In the genomic region with DNA sequence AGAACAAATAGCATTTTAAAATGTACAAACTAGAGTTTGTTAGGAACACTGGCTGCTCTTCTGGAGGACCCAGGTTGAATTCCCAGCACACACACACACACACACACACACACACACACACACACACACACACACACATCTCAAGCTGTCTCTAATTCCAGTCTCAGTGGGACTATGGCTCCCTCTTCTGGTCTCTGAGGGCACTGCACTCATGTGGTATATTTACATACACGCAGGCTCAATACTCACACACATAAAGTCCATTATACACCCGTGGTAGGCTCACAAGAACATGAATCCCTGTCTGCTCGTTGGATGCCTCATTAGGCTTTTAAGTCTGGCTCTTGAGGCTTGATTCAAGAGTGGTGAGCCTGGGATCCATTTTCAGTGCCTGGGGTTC, we compare ENCODE assay signal across 10 mouse cellular contexts. TPM values are rescaled to one million over a fixed set of nuclear protein-coding genes. Genes with fewer than 3 reads are reported as not detected.
DNase-seq lines count a peak whose midpoint lies in the region; ATAC-seq and TF ChIP-seq lines count a peak whose summit lies in the region.
"Had no signal": no experiment of that assay in that cellular context is flagged by ENCODE, and none has a peak within 500 bp of the region (broad histone marks: within the 10 kb centered on the region; RNA-seq: fewer than 3 reads in every experiment).

No protein-coding gene starts in this region.

- H3K36me3 ChIP-seq in kidney, postnatal 0 days (ENCODE audit: insufficient read depth, low read length): no peaks in the 10 kb centered on the region
- no peaks in the 10 kb centered on the region for H3K36me3 ChIP-seq in kidney, embryonic 16.5 days (ENCODE audit: insufficient read depth, low read length)
- no peaks in the 10 kb centered on the region for H3K36me3 ChIP-seq in MEL (ENCODE audit: control insufficient read depth in 1 of 2, insufficient read depth in 2 of 2, low read length in 2 of 2)
- no peaks in the 10 kb centered on the region for H3K36me3 ChIP-seq in embryonic facial prominence, embryonic 10.5 days (replicated peaks)

- TF ChIP-seq RAD21 in MEL (IDR thresholded peaks at IDR 0.05; ENCODE audit: low read depth, low read length): peak; percentile 50

- no peak overlapping the region for H3K4me2 ChIP-seq in kidney, postnatal 0 days (ENCODE audit: low read length)
- no peak overlapping the region for H3K4me2 ChIP-seq in kidney, embryonic 16.5 days (replicated peaks; ENCODE audit: low read depth, low read length)

- H3K27ac ChIP-seq in kidney, postnatal 0 days: no peak overlapping the region
- no peak overlapping the region for H3K27ac ChIP-seq in kidney, embryonic 16.5 days (ENCODE audit: low read length)
- H3K27ac ChIP-seq in MEL (ENCODE audit: control insufficient read depth, low read depth, low read length): no peak overlapping the region
- H3K27ac ChIP-seq in embryonic facial prominence, embryonic 10.5 days (replicated peaks): no peak overlapping the region

- H3K79me2 ChIP-seq in MEL (ENCODE audit: control insufficient read depth, insufficient read depth, low read length, poor library complexity): no peaks in the 10 kb centered on the region

- no peak for ATAC-seq in kidney, postnatal 0 days (replicated peaks; ENCODE audit: low FRiP score, low read depth)
- no peak for ATAC-seq in kidney, embryonic 16.5 days (ENCODE audit: low FRiP score, low TSS enrichment)

- TF ChIP-seq POLR2A in MEL (IDR thresholded peaks at IDR 0.05; ENCODE audit: control insufficient read depth in 1 of 2, insufficient read depth in 1 of 2, low read depth in 1 of 2, low read length in 2 of 2, poor library complexity in 1 of 2): no peak

- peak; percentile 57 for TF ChIP-seq CTCF in kidney, postnatal 0 days (IDR thresholded peaks at IDR 0.05; ENCODE audit: low read depth)
- peak; percentile 30 to 53 (median 42); a peak in 5 of 6 replicates for TF ChIP-seq CTCF in MEL (IDR thresholded peaks at IDR 0.05 in 2 of 3, conservative IDR thresholded peaks at IDR 0.05 in 1 of 3; ENCODE audit: control insufficient read depth in 1 of 3, insufficient read depth in 1 of 3, low read depth in 2 of 3, low read length in 3 of 3, poor library complexity in 1 of 3, severe bottlenecking in 1 of 3)

- H3K9ac ChIP-seq in kidney, postnatal 0 days (ENCODE audit: low read depth, low read length): no peak overlapping the region
- no peak overlapping the region for H3K9ac ChIP-seq in kidney, embryonic 16.5 days (replicated peaks; ENCODE audit: low read length)
- H3K9ac ChIP-seq in MEL (ENCODE audit: control insufficient read depth, low read depth, low read length, poor library complexity, severe bottlenecking): no peak overlapping the region

- H3K4me1 ChIP-seq in kidney, postnatal 0 days (replicated peaks; ENCODE audit: insufficient read depth, low read length): no peaks in the 10 kb centered on the region
- H3K4me1 ChIP-seq in kidney, embryonic 16.5 days (ENCODE audit: insufficient read depth, low read length): 0 out of 2 replicates have a peak, but pooled peaks cover 5% of the 10 kb centered on the region
- H3K4me1 ChIP-seq in MEL (ENCODE audit: control insufficient read depth in 1 of 2, insufficient read depth in 2 of 2, low read length in 2 of 2): no peaks in the 10 kb centered on the region
- no peaks in the 10 kb centered on the region for H3K4me1 ChIP-seq in embryonic facial prominence, embryonic 10.5 days

- 49% methylated on average over 3 of the region's 3 CpGs for WGBS in kidney, postnatal 0 days
- 47% methylated on average over 3 of the region's 3 CpGs for WGBS in kidney, embryonic 16.5 days
- 39% methylated on average over 3 of the region's 3 CpGs for WGBS in embryonic facial prominence, embryonic 10.5 days

- TF ChIP-seq EP300 in MEL (IDR thresholded peaks at IDR 0.05; ENCODE audit: low read depth in 1 of 2, low read length in 2 of 2): no peak

- H3K9me3 ChIP-seq in kidney, postnatal 0 days (replicated peaks; ENCODE audit: low read length): no peaks in the 10 kb centered on the region
- no peaks in the 10 kb centered on the region for H3K9me3 ChIP-seq in kidney, embryonic 16.5 days (ENCODE audit: low read length)
- H3K9me3 ChIP-seq in MEL (replicated peaks; ENCODE audit: insufficient read depth, low read length): no peaks in the 10 kb centered on the region
- no peaks in the 10 kb centered on the region; the same call in 1 of the 2 replicates for H3K9me3 ChIP-seq in embryonic facial prominence, embryonic 10.5 days

- H3K4me3 ChIP-seq in kidney, postnatal 0 days (replicated peaks; ENCODE audit: low read depth, low read length): no peak overlapping the region
- H3K4me3 ChIP-seq in kidney, embryonic 16.5 days (ENCODE audit: low read length): no peak overlapping the region
- no peak overlapping the region for H3K4me3 ChIP-seq in MEL (ENCODE audit: control insufficient read depth in 1 of 2, insufficient read depth in 1 of 2, low read depth in 2 of 2, low read length in 2 of 2)
- H3K4me3 ChIP-seq in embryonic facial prominence, embryonic 10.5 days: no peak overlapping the region

- peak; percentile 11 for DNase-seq in kidney, postnatal 0 days (ENCODE audit: low spot score)
- DNase-seq in MEL (ENCODE audit: low read depth, low spot score): peak; percentile 35
- DNase-seq in embryonic facial prominence, embryonic 10.5 days (ENCODE audit: low spot score): peak; percentile 23
- DNase-seq in naive thymus-derived CD4-positive, alpha-beta T cell, adult 2 months (ENCODE audit: low read depth): peak; percentile 19
- no peak for DNase-seq in layer of hippocampus, adult 11-12 months (ENCODE audit: low spot score)
- DNase-seq in gastrocnemius, postnatal 10 days: no peak
- no peak for DNase-seq in ovary, postnatal 14 days (ENCODE audit: low spot score)

- H3K27me3 ChIP-seq in kidney, postnatal 0 days (ENCODE audit: insufficient read depth, low read length): no peaks in the 10 kb centered on the region
- H3K27me3 ChIP-seq in kidney, embryonic 16.5 days (ENCODE audit: insufficient read depth, low read length): no peaks in the 10 kb centered on the region
- H3K27me3 ChIP-seq in MEL (ENCODE audit: control insufficient read depth in 1 of 2, insufficient read depth in 2 of 2, low read length in 2 of 2): no peaks in the 10 kb centered on the region
- H3K27me3 ChIP-seq in embryonic facial prominence, embryonic 10.5 days (replicated peaks; ENCODE audit: low read depth, poor library complexity, severe bottlenecking): no peaks in the 10 kb centered on the region

TF ChIP-seq in MEL, 35 proteins besides CTCF, POLR2A, EP300 and RAD21:
- no peak for TF ChIP-seq NELFE (IDR thresholded peaks at IDR 0.05; ENCODE audit: low read depth, low read length)
- TF ChIP-seq SMC3 (IDR thresholded peaks at IDR 0.05; ENCODE audit: low read depth, low read length): peak; percentile 27; the same call in 1 of the 2 replicates
TF ChIP-seq in MEL: peak in this region for 1.

RNA-seq across cellular contexts. Expression of a gene that starts 6.6 kb away (rescaled TPM):
- polyA plus RNA-seq in kidney, postnatal 0 days (2015; fragmentation: Nextera tagmentation; extraction: Ambion mirVana): not detected in 2 replicates
- polyA plus RNA-seq in kidney, embryonic 16.5 days (2015; fragmentation: Nextera tagmentation; extraction: Ambion mirVana): not detected in 2 replicates
- total RNA-seq in MEL (2012; rRNA removed): not detected in 2 replicates
- polyA plus RNA-seq in MEL (2012; ENCODE audit: insufficient read depth in 1 of 2, insufficient read length in 2 of 2, low read depth in 1 of 2, low replicate concordance in 2 of 2, missing spikeins in 1 of 2): not detected
- polyA plus RNA-seq in embryonic facial prominence, embryonic 10.5 days (2016; fragmentation: Nextera tagmentation; extraction: Ambion mirVana): 0.10 TPM in 1 of 2 replicates, not detected in the other
- total RNA-seq in gastrocnemius, postnatal 10 days (2021): not detected
- polyA plus RNA-seq: heart, embryonic 16.5 days; stomach, embryonic 14.5 days had no signal

Comparison
In these comparisons a context has a peak if more than half of its experiments do, and no peak if none do; other contexts are left out.
1. DNase-seq: peak in kidney, postnatal 0 days (single experiment), MEL (single experiment), embryonic facial prominence, embryonic 10.5 days (single experiment) and naive thymus-derived CD4-positive, alpha-beta T cell, adult 2 months (single experiment); none in layer of hippocampus, adult 11-12 months (single experiment), gastrocnemius, postnatal 10 days (single experiment) and ovary, postnatal 14 days (single experiment).